Mouse (Mus musculus): ENCODE measurements around the gene Tenm4.
"Not testable (repeated sequence)": the region's sequence is repeated elsewhere in the genome, so short reads cannot be mapped to it uniquely, and the experiment has no call there.

DNA sequence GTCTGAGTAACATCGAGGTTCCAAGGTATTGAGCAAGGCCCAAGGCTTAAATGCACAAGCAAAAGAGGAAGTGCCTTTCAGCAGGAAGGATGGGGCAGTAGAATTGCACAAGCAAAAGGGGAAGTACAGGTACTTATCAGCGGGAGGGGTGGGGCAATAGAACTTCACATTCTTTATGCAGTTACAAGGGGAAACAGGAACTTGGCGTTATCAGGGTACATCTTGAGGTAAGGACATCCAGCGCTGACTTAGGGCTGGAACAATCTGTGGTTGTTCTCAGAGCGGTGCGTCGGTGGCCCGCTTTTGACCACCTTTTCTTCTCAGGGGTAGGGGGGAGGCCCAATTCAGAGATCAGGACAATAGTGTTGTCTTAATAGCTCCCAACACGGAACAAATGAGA, 459.5 kb downstream of the Tenm4 start:
- TF ChIP-seq EP300 (IDR thresholded peaks at IDR 0.05; ENCODE audit: low read length); CTCF (conservative IDR thresholded peaks at IDR 0.05 in 1 of 2, IDR thresholded peaks at IDR 0.05 in 1 of 2; ENCODE audit: low read depth in 2 of 2, low read length in 2 of 2); ZC3H11A (IDR thresholded peaks at IDR 0.05; ENCODE audit: low read depth, low read length); TCF12 (IDR thresholded peaks at IDR 0.05; ENCODE audit: low read depth, low read length); MAZ (IDR thresholded peaks at IDR 0.05; ENCODE audit: low read depth, low read length); MAX (IDR thresholded peaks at IDR 0.05; ENCODE audit: low read length); RCOR1 (conservative IDR thresholded peaks at IDR 0.05; ENCODE audit: low read depth, low read length); GABPA (IDR thresholded peaks at IDR 0.05; ENCODE audit: insufficient replicate concordance, low read depth, low read length); TBP (conservative IDR thresholded peaks at IDR 0.05; ENCODE audit: low read depth, low read length); POLR2A (IDR thresholded peaks at IDR 0.05; ENCODE audit: low read depth, low read length); ELF1 (IDR thresholded peaks at IDR 0.05; ENCODE audit: low read depth, low read length); ZMIZ1 (IDR thresholded peaks at IDR 0.05; ENCODE audit: low read depth, low read length); USF1 (IDR thresholded peaks at IDR 0.05; ENCODE audit: low read depth, low read length); KAT2A (IDR thresholded peaks at IDR 0.05; ENCODE audit: insufficient replicate concordance, low read length): not testable (repeated sequence)

All from CH12.LX (cell line).